Mouse (Mus musculus) 416B (cell line): ENCODE results near the gene Rdh12.
"Not testable (repeated sequence)": the region's sequence is repeated elsewhere in the genome, so short reads cannot be mapped to it uniquely, and the experiment has no call there.

Experiments used
- DNase-seq: peaks from one replicate; pipeline ENCODE4 v3.0.0; 2011; ENCODE audit warnings: low read depth

Gene Rdh12

DNA sequence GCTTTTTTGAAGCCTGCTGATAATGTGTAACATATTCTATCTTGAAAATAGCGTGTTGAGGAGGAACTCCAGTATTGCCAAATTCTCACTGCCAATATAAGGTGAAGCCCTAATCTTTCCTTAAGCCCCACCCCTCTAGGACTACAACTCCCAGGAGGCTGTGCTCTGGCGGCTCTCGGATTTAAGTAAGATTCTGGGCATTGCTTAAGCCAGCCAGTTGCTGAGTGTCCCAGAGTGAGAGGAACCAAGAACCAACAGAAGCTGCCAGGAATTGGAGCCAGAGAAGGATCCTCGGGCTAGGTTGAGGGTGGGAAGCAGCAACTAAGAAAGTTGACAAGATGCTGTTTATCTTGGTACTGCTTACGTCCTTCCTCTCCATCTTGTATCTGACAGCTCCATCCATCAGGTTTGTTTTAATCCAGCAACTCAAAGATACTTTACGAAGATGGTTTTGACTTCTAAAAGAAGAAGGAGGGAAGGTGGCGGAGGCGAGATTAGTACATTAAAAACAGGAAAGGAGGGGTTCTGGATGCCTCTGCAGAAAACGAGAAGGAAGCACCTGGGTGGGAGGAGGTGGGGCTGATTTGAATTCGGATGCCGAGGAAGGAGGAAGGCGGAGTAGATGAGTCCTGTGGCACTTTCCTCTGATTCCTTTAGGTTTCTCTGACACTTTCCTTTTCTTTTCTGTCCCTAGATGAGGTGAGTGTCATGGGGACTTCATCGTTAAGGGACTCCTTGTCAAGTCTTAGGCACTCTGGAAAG is at the start of gene Rdh12:
TSS of gene Rdh12 (plus strand) at position 212 of the 762 bp plus-strand sequence.
- peak; percentile 32 for DNase-seq

DNA sequence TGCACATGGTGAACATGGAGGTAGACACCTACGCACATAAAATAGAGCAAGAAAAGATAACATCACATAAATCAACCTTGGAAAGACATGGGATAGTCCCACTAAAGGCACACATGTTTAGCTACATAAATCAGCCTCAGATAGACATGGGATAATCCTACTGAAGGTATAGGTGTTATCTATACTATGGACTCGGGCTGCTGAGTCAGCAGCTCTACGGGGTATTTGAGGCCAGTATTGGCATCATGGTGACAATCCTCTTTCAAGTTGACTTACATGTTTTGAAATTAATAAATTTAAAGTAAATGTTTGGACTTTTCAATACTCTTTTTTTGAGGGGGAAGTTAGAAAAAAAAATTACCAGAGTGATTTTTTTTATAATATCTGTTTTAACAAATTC is 45.8 kb upstream of the Rdh12 start:
- no peak for DNase-seq

- DNase-seq = peak; percentile 28
Observed at GRCm38 (mm10) chr12:79169173-79169572, 39.5 kb upstream of the Rdh12 start.

GRCm38 (mm10) chr12:79170421-79170820 is 38.3 kb upstream of the Rdh12 start:
- DNase-seq = no peak

DNA sequence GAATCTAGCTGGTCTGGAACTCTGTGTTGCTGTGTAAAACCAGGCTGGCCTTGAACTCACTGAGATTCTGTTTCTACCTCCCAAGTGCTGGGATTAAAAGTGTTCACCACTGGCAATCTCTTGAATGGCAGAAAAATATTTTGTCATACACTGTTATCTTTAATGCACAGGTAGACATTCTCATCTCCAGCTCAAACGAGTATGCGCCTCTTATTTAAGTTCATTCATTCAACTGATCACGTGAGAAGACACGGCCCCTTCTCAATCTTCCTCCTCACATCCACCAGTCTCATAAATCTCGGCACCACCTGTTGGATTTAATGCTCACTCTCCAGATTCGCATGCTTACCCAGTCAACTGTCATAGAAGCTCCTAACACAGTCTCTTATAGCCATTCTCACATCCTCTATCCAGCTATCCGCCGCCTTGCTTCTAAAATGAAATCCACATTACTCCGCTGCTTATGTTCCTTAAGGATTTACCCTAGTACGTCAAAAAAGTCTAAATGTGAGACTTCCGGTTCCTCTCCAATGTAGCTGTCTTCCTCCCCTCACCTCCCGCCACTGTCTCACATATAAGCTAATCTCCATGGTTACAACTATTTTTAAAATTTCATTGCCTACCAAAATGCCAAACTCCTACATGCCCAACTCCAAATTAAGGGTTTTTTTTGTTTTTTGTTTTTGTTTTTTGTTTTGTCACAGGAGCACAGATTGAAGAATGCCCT is 37.3 kb upstream of the Rdh12 start:
- DNase-seq = no peak

GRCm38 (mm10) chr12:79172019-79172941 is 36.4 kb upstream of the Rdh12 start, which contains the start of gene Vti1b:
Gene Vti1b (minus strand): TSS chr12:79172667.
- DNase-seq = peak; percentile 93

DNA sequence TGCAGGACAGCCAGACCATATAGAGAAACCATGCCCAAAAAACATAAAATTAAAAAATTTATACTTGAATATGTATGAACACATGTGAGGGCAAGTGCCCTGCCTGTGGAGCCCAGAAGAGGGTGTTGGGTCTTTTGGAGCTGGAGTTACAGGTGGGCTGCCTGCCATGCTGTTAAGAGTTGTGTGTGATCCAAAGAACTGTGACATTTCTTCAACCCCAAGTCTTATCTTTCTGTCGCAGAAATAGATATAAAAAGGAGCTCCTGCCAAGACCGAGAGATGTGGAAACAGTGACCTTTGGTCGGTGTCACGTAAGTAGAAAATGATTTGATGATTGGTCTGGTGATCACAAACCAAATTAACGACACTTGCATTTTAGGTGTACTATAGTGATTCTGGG is 35.0 kb upstream of the Rdh12 start:
- DNase-seq = no peak

DNA sequence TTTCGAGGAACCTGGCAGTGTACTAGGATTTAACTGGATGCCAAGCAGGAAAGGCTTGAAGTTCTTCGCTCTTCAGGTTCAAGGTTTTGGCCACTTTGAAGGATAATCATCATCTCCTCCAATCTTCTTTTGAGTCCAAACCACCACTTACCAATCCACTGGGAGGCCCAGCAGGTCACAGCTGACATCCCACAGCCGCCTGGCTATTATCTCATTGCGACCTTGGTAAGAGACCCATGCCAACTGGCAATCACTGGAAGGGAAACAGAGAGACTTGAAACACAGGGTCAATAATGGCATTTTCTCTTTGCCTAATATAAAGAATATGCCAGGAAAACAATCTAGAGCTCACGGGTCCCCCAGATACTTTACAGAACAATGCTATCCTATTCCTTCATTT is 32.7 kb upstream of the Rdh12 start:
- no peak for DNase-seq

GRCm38 (mm10) chr12:79185160-79185559 is 23.6 kb upstream of the Rdh12 start:
- DNase-seq = not testable (repeated sequence)

GRCm38 (mm10) chr12:79190931-79191673 is 17.6 kb upstream of the Rdh12 start:
- peak; percentile 94 for DNase-seq

DNA sequence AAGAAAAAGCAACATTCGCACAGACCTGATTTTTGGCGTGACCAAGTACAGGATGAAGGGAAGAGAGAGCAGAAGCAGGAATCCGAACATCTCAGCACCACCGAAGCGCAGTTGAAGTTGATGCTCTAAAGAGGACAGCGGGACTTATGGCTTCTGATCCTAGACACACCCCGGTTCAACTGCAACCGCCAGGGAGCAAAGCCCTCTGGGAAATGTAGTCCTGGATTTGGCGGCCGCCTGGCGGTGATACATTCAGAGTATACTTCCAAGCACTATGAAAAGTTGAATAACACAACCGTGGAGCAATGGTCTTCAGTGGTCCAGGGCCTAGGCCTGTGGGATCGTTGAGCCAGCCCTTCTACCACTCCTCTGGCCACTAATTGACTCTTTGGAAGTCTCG is 17.0 kb upstream of the Rdh12 start:
- peak; percentile 91 for DNase-seq

- no peak for DNase-seq
Observed at GRCm38 (mm10) chr12:79192193-79192592, 16.5 kb upstream of the Rdh12 start, which contains the start of gene Rdh11. Gene Rdh11 (minus strand): TSS chr12:79192293.

DNA sequence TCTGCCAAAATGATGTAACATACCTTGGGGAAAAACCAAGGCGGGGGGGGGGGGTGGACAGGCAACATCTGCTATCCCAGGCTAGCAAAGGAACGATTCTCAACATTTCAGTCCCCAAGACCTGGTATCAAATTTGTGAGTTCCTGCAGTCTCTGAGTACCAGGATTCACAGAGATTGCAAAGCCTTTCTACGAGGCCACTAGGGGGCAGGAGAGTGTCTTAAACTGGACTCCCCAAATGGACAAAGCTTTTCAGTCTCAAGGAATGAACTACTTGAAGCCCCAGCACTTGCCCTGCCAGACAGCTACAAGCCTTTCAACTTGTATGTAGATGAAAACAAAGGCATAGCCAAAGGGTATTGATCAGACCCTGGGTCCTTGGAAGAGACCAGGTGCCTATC is 15.3 kb upstream of the Rdh12 start:
- peak; percentile 92 for DNase-seq

GRCm38 (mm10) chr12:79197105-79197504 is 11.6 kb upstream of the Rdh12 start:
- DNase-seq = no peak

DNA sequence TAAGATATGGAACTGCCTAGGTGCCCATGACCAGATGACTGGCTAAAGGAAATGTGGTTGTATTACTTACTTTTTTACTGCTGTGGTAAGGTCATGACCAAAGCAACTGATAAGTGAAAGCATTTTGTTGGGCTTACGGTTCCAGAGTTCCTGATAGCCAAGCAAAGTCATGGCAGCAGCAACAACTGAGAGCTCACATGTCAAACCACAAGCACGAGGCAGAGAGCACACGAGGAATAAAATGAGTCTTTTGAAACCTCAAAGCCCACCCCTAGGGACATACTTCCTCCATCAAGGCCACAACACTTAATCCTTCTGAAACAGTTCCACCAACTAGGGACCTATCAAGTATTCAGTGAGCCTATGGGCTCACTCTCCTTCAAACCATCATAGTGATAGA is 6.8 kb upstream of the Rdh12 start:
- peak; percentile 58 for DNase-seq

GRCm38 (mm10) chr12:79211447-79211846 is 2.7 kb downstream of the Rdh12 start:
- DNase-seq = no peak

- no peak for DNase-seq
Observed at GRCm38 (mm10) chr12:79217511-79217910, 8.8 kb downstream of the Rdh12 start.

DNA sequence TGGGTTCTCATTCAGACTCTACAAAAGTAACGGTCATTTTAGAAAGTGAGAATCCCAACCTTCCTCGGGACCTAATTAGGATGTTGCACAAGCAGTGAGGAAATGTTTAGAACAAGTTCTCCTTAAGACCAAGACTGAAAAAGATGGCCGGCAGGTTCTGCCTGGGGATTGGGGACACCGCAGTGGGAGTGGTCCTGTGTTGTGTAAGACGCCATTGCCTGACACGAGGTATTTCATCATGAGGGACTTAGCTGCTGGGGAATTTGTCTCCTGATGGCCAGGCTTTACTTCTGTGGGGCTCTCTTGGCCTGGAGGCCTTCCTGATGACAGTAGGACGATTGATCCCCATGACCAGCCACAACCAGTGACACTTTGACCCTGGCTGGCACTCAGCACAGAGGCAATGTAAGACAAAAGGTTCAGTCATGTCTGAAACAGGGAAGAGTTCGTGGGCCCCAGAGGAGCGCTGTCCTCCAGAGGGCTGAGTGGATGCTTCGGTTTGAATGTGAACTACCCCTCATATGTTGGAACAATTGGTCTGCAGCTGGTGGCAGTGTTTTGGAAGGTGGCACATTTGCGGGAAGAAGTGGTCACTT is 26.9 kb downstream of the Rdh12 start:
- peak; percentile 47 for DNase-seq

GRCm38 (mm10) chr12:79241985-79242384 is 33.3 kb downstream of the Rdh12 start:
- no peak for DNase-seq

- DNase-seq = no peak
Observed at GRCm38 (mm10) chr12:79242921-79243320, 34.2 kb downstream of the Rdh12 start.

DNA sequence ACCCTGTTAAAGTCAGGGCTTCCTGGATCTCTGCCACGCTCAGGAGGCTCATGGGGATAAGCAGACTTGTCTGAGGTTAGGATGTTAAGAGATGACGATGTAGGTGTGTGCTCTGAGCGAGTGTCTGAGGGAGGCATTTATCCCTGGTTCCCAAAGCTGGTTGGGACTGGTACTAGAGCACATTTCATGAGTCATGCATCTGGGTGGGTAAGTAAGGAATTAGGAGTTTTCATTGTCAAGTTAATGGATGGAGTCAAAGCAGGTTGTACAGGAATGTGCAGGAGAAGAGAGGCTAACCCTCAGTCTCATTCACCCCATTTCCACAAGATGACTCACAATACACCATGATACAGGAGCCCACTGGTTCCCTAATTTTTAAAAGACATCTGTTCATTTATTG is 39.4 kb downstream of the Rdh12 start:
- DNase-seq = no peak
